Mouse (Mus musculus) kidney, adult 2 months (tissue): ENCODE measurements around the gene Mcm3.

Source experiments
- CTCF ChIP-seq: fragments of 200-500 bp; conservative IDR thresholded peaks from 2 replicates; pipeline ENCODE4 v1.5.1; 2011; ENCODE audit warnings: low read depth, mild to moderate bottlenecking, control low read depth, low read length, moderate library complexity, mixed read lengths; ENCODE audit not compliant: insufficient read depth, insufficient read length
- POLR2A ChIP-seq: fragments of 200-500 bp; IDR thresholded peaks from one replicate; pipeline ENCODE4 v1.6.1; 2011; ENCODE audit warnings: low read depth, low read length, control low read depth

DNA sequence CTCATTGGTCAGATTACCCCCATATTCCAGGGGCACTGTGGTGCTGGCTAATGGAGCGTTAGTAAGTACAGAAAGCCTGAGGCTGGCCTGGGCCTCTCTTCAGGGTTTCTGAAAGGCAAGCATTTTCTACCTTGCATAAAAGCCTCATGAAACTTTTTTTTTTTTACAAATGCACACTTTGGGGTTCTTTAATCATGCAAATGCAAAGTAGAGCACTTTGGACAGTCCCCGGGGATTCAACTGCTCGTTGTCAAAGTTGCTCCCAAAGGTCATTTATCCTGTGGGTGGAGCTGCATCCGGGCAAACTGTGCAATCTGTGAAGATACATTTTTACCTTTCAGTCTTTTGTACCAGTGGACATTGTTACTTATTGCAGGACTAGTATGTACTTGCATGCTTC lies 58.7 kb downstream of the Mcm3 start:
- TF ChIP-seq POLR2A (no peak), CTCF (no peak)
